Mouse (Mus musculus) bone marrow macrophage, adult 2 months (primary cell): Measurements from ENCODE around the gene Sphk1.

ENCODE experiments used
- CTCF ChIP-seq: IDR thresholded peaks from 2 replicates; pipeline ENCODE4 v1.5.1; 2012; ENCODE audit warnings: low read depth, mild to moderate bottlenecking, low read length, moderate library complexity
- POLR2A ChIP-seq: IDR thresholded peaks from 2 replicates; pipeline ENCODE4 v1.6.1; 2012; ENCODE audit warnings: mild to moderate bottlenecking, low read depth, low read length, borderline replicate concordance

GRCm38 (mm10) chr11:116512154-116512553 is 18.6 kb upstream of the Sphk1 start:
- no peak for TF ChIP-seq CTCF
- no peak for TF ChIP-seq POLR2A
